Mouse (Mus musculus) brain, embryonic 14.5 days (tissue): Measurements from ENCODE around the gene Astn1.

Experiments used
- CTCF ChIP-seq: fragments of 200-500 bp; IDR thresholded peaks from 2 replicates; pipeline ENCODE4 v1.5.1; 2012; ENCODE audit warnings: inconsistent platforms, mild to moderate bottlenecking, moderate library complexity, borderline replicate concordance; ENCODE audit not compliant: insufficient read depth, insufficient read length; ENCODE audit errors: extremely low read depth
- POLR2A ChIP-seq: fragments of 200-500 bp; IDR thresholded peaks from 2 replicates; pipeline ENCODE4 v1.6.1; 2012; ENCODE audit warnings: mild to moderate bottlenecking, inconsistent platforms, borderline replicate concordance; ENCODE audit not compliant: poor library complexity, insufficient read depth, insufficient read length, severe bottlenecking; ENCODE audit errors: extremely low read depth

GRCm38 (mm10) chr1:158477841-158478240 is 115.8 kb downstream of the Astn1 start:
- TF ChIP-seq CTCF (no peak), POLR2A (no peak)
